Mouse (Mus musculus): ENCODE measurements at regions not wholly inside any gene's neighbourhood (a gene's known extent, or its start where the extent isn't known, plus 50 kb on each side); places are given as distances from the start of the nearest gene placed in this dataset.
"Not testable (repeated sequence)": the region's sequence is repeated elsewhere in the genome, so short reads cannot be mapped to it uniquely, and the experiment has no call there.

DNA sequence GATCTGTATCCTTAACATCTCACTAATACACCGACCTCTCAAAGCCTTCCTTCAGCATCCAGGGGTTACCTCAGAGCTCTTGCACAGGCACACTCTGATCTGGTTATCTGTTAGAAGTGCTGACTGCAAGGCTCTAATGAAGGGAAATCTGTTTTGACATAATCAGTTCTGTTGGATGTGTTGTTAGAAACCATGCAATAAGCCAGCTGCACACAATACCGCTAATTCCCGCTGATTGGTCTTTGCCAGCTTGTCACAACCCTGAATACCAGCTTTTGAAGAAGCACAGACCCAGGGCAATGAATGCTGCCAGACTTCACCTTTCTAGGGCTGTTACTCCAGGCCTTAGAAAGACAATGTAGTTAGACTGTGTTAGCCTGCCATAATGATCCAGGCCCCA, 613.7 kb upstream of the Rgmb start:
- H3K4me3 ChIP-seq: no peak overlapping the region
- no peaks in the 10 kb centered on the region for H3K79me2 ChIP-seq (ENCODE audit: control insufficient read depth, insufficient read depth)
- TF ChIP-seq CEBPB (IDR thresholded peaks at IDR 0.05; ENCODE audit: insufficient read depth, poor library complexity, severe bottlenecking): no peak
- TF ChIP-seq MYOG (IDR thresholded peaks at IDR 0.05; ENCODE audit: control insufficient read depth in 1 of 3, insufficient read depth in 1 of 3, insufficient read length in 2 of 3, low read depth in 2 of 3): no peak
- TF ChIP-seq POLR2AphosphoS2 (IDR thresholded peaks at IDR 0.05; ENCODE audit: insufficient read length, low read depth): no peak
- TF ChIP-seq REST (IDR thresholded peaks at IDR 0.05; ENCODE audit: insufficient read depth, insufficient read length): no peak
- no peak for TF ChIP-seq TCF3 (IDR thresholded peaks at IDR 0.05; ENCODE audit: insufficient read length, low read depth)
- no peak for TF ChIP-seq SRF (IDR thresholded peaks at IDR 0.05; ENCODE audit: control insufficient read depth, insufficient read length, low read depth)
- TF ChIP-seq MYOD1 (IDR thresholded peaks at IDR 0.05; ENCODE audit: control insufficient read depth in 1 of 3, insufficient read length in 2 of 3, low read depth in 2 of 3): no peak
- no peak for TF ChIP-seq MAX (IDR thresholded peaks at IDR 0.05; ENCODE audit: low read depth)
- TF ChIP-seq E2F4 (IDR thresholded peaks at IDR 0.05; ENCODE audit: insufficient read depth): no peak
- TF ChIP-seq USF1 (IDR thresholded peaks at IDR 0.05; ENCODE audit: low read depth): no peak
- TF ChIP-seq POLR2A (IDR thresholded peaks at IDR 0.05; ENCODE audit: insufficient read length, low read depth): no peak
- TF ChIP-seq TCF12 (IDR thresholded peaks at IDR 0.05; ENCODE audit: insufficient read depth, poor library complexity, severe bottlenecking): no peak
- H3ac ChIP-seq (ENCODE audit: control insufficient read depth, insufficient read length): no peak overlapping the region
- H3K27me3 ChIP-seq (ENCODE audit: control insufficient read depth, insufficient read depth, insufficient read length): no peaks in the 10 kb centered on the region
- H3K4me2 ChIP-seq (ENCODE audit: low read depth): no peak overlapping the region
- no peaks in the 10 kb centered on the region for H3K36me3 ChIP-seq (ENCODE audit: control insufficient read depth, insufficient read depth)

DNA sequence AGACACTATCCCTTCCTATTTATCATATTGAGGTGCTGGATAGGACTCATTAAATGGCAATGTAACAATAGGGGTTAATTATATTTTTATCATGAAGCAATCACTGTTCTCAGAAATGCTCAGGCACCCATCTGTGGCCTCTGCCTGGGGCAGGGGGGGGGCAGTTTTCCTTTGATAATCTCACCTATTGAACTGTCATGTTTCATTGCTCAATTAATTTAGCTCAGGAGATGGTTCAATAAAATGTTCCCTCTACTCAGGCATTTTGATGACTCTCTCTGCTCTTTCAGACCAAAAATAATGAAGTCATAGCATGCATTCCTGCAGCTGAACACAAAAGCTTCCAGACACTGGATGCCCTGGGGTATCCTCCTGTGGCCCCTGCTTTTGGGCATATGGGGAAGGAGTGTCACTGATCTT, 564.4 kb upstream of the Rgmb start:
- Histone ChIP-seq H3K4me3 (no peak overlapping the region), H3K79me2 (ENCODE audit: control insufficient read depth, insufficient read depth) (no peaks in the 10 kb centered on the region), H3ac (ENCODE audit: control insufficient read depth, insufficient read length) (no peak overlapping the region), H3K27me3 (ENCODE audit: control insufficient read depth, insufficient read depth, insufficient read length) (no peaks in the 10 kb centered on the region), H3K4me2 (ENCODE audit: low read depth) (no peak overlapping the region), H3K36me3 (ENCODE audit: control insufficient read depth, insufficient read depth) (no peaks in the 10 kb centered on the region)
- TF ChIP-seq TCF12 (IDR thresholded peaks at IDR 0.05; ENCODE audit: insufficient read depth, poor library complexity, severe bottlenecking): no peak
- TF ChIP-seq POLR2A (IDR thresholded peaks at IDR 0.05; ENCODE audit: insufficient read length, low read depth): no peak
- no peak for TF ChIP-seq POLR2AphosphoS2 (IDR thresholded peaks at IDR 0.05; ENCODE audit: insufficient read length, low read depth)
- TF ChIP-seq E2F4 (IDR thresholded peaks at IDR 0.05; ENCODE audit: insufficient read depth): no peak
- TF ChIP-seq TCF3 (IDR thresholded peaks at IDR 0.05; ENCODE audit: insufficient read length, low read depth): no peak
- no peak for TF ChIP-seq MAX (IDR thresholded peaks at IDR 0.05; ENCODE audit: low read depth)
- TF ChIP-seq CEBPB (IDR thresholded peaks at IDR 0.05; ENCODE audit: insufficient read depth, poor library complexity, severe bottlenecking): no peak
- no peak for TF ChIP-seq SRF (IDR thresholded peaks at IDR 0.05; ENCODE audit: control insufficient read depth, insufficient read length, low read depth)
- no peak for TF ChIP-seq USF1 (IDR thresholded peaks at IDR 0.05; ENCODE audit: low read depth)
- TF ChIP-seq REST (IDR thresholded peaks at IDR 0.05; ENCODE audit: insufficient read depth, insufficient read length): no peak
- no peak for TF ChIP-seq MYOD1 (IDR thresholded peaks at IDR 0.05; ENCODE audit: control insufficient read depth in 1 of 3, insufficient read length in 2 of 3, low read depth in 2 of 3)
- TF ChIP-seq MYOG (IDR thresholded peaks at IDR 0.05; ENCODE audit: control insufficient read depth in 1 of 3, insufficient read depth in 1 of 3, insufficient read length in 2 of 3, low read depth in 2 of 3): no peak

DNA sequence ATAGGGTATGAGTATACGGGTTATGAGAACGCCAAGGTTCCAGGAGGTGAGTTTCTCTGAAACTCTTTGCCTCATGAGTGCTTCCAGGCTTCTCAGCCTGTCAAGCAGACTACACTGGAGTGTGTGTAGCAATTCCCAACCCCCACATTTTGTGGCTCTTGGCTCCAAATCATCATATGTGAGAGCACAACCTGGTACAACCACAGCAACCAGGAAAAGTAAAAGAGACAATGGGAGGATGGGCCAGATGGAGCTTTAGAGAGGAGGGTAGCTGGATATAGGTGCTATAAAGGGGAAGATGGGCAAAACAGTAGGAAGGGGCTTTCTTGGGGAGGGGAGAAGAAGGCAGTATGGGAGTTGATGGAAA, 544.0 kb upstream of the Rgmb start:
- not testable (repeated sequence) for H3K79me2 ChIP-seq (ENCODE audit: control insufficient read depth, insufficient read depth); H3K4me2 ChIP-seq (ENCODE audit: low read depth); H3K4me3 ChIP-seq; H3K36me3 ChIP-seq (ENCODE audit: control insufficient read depth, insufficient read depth); H3ac ChIP-seq (ENCODE audit: control insufficient read depth, insufficient read length); H3K27me3 ChIP-seq (ENCODE audit: control insufficient read depth, insufficient read depth, insufficient read length)

DNA sequence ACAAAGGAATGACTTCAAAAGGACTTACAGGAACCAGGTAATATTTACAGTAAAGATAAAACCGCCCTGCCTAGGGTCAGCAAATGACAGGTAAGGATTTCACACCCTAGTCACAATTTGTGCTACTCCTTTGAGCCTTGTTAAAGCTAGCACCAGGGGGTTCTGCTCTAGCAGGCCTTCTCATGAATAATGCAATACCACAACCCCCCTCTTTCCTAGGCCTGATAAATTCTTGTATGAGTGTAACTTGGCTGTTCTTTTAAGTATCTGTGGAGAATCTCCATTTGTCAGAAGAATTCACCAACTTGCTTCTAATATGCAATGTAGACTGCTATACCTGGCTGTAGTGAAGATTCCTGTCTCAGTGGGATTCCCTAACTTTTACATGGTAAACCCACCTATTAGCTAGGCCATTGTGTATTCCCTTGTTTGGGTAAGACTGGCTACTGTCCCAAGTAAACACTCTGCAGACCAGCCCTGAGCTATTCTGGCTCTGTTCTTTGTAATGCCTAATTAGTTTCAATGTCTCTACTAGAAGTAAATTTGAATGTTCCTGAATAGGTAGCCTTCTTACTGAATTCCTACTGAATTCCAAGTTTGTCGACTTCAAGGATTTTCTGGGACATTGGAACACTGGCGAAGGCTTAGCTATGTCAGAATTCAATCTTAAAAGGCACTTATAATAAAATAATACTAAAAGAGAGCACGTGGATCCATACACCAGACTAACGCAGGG, 543.4 kb upstream of the Rgmb start:
- not testable (repeated sequence) for H3ac ChIP-seq (ENCODE audit: control insufficient read depth, insufficient read length); H3K27me3 ChIP-seq (ENCODE audit: control insufficient read depth, insufficient read depth, insufficient read length); H3K36me3 ChIP-seq (ENCODE audit: control insufficient read depth, insufficient read depth); H3K79me2 ChIP-seq (ENCODE audit: control insufficient read depth, insufficient read depth); H3K4me2 ChIP-seq (ENCODE audit: low read depth); H3K4me3 ChIP-seq

DNA sequence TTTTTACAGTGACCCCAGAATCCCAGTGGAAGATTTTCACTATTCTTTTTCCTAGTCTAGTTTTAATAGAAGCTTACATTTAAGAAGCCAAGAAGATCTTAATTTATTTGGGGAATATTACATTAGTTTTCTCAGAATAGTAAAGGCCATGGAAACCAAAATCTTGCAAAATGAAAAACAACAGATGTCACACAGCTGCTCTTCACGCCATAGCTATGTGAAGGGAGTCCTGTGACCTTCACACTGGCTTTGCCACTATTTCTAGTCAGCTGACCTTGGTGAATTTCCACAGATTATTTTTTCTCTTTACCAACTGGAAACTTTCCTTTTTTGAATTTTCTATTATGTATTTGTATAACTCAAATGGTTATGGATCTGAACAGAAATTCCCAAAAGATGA, 542.1 kb upstream of the Rgmb start:
- TF ChIP-seq MYOG (IDR thresholded peaks at IDR 0.05; ENCODE audit: control insufficient read depth in 1 of 3, insufficient read depth in 1 of 3, insufficient read length in 2 of 3, low read depth in 2 of 3): peak in 2 of 3 experiments; percentile 28 to 34
- TF ChIP-seq POLR2A (IDR thresholded peaks at IDR 0.05; ENCODE audit: insufficient read length, low read depth): no peak
- peak; percentile 21 to 70 (median 66) for TF ChIP-seq MYOD1 (IDR thresholded peaks at IDR 0.05; ENCODE audit: control insufficient read depth in 1 of 3, insufficient read length in 2 of 3, low read depth in 2 of 3)
- TF ChIP-seq MAX (IDR thresholded peaks at IDR 0.05; ENCODE audit: low read depth): no peak
- peak; percentile 29; the same call in 1 of the 2 replicates for TF ChIP-seq CEBPB (IDR thresholded peaks at IDR 0.05; ENCODE audit: insufficient read depth, poor library complexity, severe bottlenecking)
- TF ChIP-seq POLR2AphosphoS2 (IDR thresholded peaks at IDR 0.05; ENCODE audit: insufficient read length, low read depth): no peak
- no peak for TF ChIP-seq USF1 (IDR thresholded peaks at IDR 0.05; ENCODE audit: low read depth)
- no peak for TF ChIP-seq E2F4 (IDR thresholded peaks at IDR 0.05; ENCODE audit: insufficient read depth)
- peak; percentile 37 for TF ChIP-seq TCF3 (IDR thresholded peaks at IDR 0.05; ENCODE audit: insufficient read length, low read depth)
- TF ChIP-seq SRF (IDR thresholded peaks at IDR 0.05; ENCODE audit: control insufficient read depth, insufficient read length, low read depth): no peak
- no peak for TF ChIP-seq REST (IDR thresholded peaks at IDR 0.05; ENCODE audit: insufficient read depth, insufficient read length)
- TF ChIP-seq TCF12 (IDR thresholded peaks at IDR 0.05; ENCODE audit: insufficient read depth, poor library complexity, severe bottlenecking): peak; percentile 32
- Histone ChIP-seq H3K4me3 (no peak overlapping the region), H3K27me3 (ENCODE audit: control insufficient read depth, insufficient read depth, insufficient read length) (no peaks in the 10 kb centered on the region), H3K4me2 (ENCODE audit: low read depth) (no peak overlapping the region), H3K79me2 (ENCODE audit: control insufficient read depth, insufficient read depth) (no peaks in the 10 kb centered on the region), H3K36me3 (ENCODE audit: control insufficient read depth, insufficient read depth) (no peaks in the 10 kb centered on the region), H3ac (ENCODE audit: control insufficient read depth, insufficient read length) (no peak overlapping the region)
